Mouse (Mus musculus) ES-E14 (cell line): ENCODE measurements around the gene Ampd3.

Experiments used
- CHD2 ChIP-seq: IDR thresholded peaks from 2 replicates; pipeline ENCODE4 v1.6.1; 2014; ENCODE audit warnings: mild to moderate bottlenecking, low read depth, low read length, inconsistent platforms
- HCFC1 ChIP-seq: IDR thresholded peaks from 2 replicates; pipeline ENCODE4 v1.6.1; 2012; ENCODE audit warnings: low read length, inconsistent platforms, borderline replicate concordance; ENCODE audit not compliant: insufficient read depth
- MAFK ChIP-seq: IDR thresholded peaks from 2 replicates; pipeline ENCODE4 v1.6.1; 2014; ENCODE audit warnings: mild to moderate bottlenecking, low read depth, low read length, inconsistent platforms; ENCODE audit not compliant: insufficient read depth
- ZC3H11A ChIP-seq: IDR thresholded peaks from 2 replicates; pipeline ENCODE4 v1.6.1; 2012; ENCODE audit warnings: low read depth, mild to moderate bottlenecking, inconsistent platforms, low read length, borderline replicate concordance

DNA sequence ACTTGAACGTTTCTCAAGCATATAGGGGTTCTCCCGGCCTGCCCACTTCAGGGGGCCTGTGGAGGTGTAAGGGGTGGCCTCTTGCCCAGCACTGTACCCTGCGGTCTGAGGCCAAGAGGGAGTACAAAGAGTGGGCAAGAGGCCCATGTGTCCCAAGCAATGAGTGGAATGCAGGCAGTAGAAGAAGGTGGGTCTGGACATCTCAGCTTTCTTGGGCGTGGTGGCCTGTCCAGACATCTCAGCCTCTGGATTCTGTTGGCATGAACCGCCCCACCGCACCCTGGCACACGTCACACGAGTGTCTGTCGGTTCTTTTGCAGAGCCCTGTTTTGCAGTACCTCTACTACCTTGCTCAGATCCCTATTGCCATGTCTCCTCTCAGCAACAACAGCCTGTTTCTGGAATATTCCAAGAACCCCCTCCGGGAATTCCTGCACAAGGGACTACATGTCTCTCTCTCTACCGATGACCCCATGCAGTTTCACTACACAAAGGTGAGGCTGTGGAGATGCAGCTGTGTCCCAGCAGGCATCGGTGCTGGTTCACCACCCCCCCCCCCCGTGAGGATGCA is 39.5 kb downstream of the Ampd3 start:
- TF ChIP-seq ZC3H11A (no peak), MAFK (no peak), HCFC1 (no peak), CHD2 (no peak)
